Mouse (Mus musculus): ENCODE data around the gene Tmem253.

DNA sequence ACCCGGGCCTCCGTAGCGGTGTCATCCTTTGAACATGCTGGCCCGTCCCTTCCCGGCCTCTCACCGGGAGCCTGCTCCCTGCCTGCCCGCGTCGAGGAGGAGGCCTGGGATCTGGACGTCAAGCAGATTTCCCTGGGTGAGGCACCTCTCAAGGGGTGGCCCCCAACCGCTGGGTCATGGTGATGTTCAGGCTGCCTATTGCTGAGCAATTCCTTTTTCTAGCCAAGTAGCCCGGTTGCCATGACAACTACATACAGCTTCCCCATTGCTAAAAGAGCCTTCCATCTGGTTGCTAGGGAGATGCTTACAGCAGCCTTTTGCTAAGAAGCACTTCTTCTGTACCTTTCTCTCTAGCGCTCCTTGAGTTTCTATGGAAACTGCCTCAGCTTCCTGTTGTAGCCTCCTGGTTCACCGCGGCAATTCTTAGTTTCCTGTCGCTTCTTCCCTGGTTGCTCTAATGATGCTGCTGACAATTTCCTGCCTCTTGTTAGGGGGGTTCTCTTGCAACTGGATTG, 11.4 kb upstream of the Tmem253 start:
- no peak for TF ChIP-seq CTCF (IDR thresholded peaks at IDR 0.05; ENCODE audit: low read depth, low read length)
- no peak for TF ChIP-seq GATA1 (IDR thresholded peaks at IDR 0.05; ENCODE audit: borderline replicate concordance, low read length)
